Mouse (Mus musculus) gastrocnemius, postnatal 10 days (tissue): ENCODE data around the gene Scml4. TPM values are rescaled to one million over a fixed set of nuclear protein-coding genes. Genes with fewer than 3 reads are reported as not detected.

Experiments
- DNase-seq: peaks from one replicate; pipeline ENCODE4 v3.0.0; 2021; ENCODE audit warnings: mixed read lengths
- total RNA-seq, 2 experiments: library from RNA; stranded (reverse); gene quantifications; 2 replicates each; pipeline ENCODE4 v1.2.3; 2021

The Scml4 gene
- total RNA-seq, 2 experiments from 2014 or later = 3.3 to 3.8 TPM

DNA sequence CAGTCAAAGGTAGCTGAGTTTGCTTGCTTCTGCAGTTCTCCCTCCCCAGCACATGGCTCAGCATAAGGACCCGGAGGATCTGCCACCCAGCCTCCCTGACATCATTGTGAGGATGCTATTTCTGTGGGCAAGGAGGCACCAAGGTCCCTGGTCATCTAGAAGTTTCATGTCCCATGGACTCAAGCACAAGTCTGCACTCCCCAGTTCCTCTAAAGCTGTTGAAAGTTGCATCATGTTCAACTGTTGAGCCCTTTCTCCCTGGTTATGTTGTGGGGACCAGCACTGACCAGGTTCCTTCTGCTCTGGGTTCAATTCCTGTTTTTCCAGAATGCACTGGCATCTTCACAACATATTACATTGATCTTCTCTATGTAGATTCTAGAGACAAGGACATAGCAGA, 42.9 kb downstream of the Scml4 start:
- no peak for DNase-seq

DNA sequence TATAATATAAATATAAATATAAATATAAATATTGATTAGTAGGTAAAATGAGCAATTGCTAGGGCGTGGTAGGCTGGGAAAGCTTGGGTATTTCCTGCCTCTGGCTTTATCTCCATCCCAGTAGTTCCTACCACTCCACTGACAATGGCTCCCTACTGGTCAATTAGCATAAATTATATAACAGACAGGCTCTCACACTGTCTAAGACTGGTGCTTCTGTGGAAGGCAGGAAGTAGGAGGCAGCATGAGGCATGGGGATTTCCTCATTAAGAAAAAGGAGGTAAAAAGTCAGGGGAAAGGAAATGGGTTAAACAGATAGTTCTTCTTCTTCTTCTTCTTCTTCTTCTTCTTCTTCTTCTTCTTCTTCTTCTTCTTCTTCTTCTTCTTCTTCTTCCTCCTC, 48.4 kb downstream of the Scml4 start:
- no peak for DNase-seq

DNA sequence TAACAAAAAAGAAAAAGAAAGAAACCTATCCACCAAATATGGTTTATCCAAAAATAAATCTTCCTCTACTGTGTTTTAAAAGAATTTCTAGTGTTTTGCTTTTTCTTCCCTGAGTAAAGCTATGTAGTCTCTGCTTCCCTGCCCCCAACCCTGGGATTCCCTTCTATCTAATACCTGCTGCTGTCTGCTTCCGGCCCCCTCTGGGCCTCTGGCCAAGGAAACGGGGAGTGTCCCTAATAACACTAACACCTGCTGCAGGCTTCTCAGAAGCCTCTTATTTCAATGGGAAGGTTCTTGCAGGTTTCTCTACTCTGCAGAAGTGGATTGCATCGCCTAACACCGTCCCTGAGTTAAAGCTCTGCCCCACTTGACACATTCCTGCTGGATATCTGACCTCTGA, 50.4 kb downstream of the Scml4 start:
- DNase-seq = no peak

DNA sequence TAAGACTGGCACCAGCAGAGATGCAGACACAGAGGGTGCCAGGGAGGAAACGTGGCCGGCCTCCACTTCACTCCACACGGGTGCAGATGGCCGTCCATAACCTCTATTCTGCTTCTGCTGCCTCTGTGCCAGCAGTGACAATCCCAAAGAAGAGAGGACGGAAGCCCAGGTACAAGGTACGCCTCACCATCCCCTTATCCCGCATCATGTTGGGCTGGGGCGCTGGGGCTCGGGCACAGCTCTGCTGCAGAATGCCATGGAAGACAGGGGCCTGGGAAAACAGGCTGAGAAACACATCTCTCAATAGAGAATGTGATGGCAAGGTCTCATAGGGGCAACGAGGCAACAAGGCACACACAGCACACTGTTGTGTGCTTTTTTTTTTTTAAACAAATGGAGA, 51.9 kb downstream of the Scml4 start:
- no peak for DNase-seq

DNA sequence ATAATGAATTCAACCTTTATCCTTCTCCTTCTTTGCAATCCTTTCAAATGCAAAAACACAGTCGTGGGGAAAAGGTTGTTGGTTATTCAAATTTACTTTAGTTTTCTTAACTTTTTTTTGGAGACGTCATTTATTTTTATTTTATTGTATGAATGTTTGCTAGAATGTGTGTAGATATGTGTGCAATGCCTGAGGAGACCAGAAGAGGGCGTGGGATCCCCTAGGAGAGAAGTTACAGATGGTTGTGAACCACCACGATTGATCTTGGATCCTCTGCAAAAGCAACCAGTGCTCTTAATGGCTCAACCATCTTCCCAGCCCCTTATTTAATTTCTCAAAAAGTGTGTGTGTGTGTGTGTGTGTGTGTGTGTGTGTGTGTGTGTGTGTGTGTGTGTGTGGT, 53.0 kb downstream of the Scml4 start:
- peak; percentile 4 for DNase-seq

DNA sequence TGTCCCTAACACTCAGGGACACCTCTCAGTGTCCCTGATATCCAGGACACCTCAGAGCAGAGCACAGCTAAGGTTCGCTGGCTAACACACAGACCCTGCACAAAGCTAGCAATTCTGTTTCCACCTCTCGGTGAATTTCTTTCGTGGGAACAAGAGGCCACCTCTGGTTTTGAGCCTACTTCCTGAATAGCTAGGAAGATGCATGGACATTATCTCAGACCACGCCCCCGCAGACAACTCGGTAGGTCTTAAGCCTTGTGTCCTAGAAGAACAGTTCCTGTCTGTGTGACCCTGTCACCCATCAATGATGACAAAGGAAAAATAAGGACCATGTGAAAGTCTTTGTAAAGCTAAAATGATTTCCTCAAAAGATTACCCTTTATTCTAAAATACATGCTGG, 54.0 kb downstream of the Scml4 start:
- DNase-seq = peak; percentile 4

DNA sequence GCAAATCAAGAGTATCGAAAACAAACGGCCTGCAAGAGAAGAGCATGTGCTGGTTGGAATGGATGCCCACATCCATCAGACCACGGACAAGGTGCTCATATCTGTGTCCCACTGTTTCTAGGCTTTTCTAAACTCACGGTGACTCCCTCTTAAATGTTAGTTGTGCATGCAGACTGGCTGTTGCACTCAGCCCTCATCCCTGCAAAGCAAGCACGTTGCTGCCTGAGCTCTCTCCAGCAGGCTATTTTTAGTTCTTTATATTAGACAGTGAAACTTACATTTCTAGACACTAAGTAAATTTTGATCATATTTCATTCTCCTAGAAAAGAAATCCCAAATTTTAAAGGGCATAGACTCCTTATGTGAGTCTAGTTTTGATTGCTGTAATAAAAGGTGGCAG, 57.2 kb downstream of the Scml4 start:
- DNase-seq = no peak

DNA sequence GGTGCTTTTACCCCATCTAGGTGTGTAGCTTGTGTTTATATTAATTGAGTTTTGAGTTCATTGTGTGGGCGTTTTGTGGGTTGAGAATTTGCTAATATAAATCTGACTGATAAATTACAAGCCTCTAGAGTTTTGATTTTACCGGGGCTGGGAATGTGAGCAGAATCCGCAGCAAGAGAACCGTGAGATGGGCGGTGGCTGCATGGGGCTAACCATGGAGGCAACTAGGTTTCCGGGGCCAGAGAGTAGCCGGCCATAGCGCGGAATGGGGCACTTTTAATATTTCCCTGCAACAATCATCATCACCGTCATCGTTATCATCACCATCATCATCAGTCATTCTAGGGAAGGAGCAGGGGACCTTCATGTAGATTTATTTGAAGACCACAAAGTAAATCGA, 59.6 kb downstream of the Scml4 start:
- peak; percentile 1 for DNase-seq

DNA sequence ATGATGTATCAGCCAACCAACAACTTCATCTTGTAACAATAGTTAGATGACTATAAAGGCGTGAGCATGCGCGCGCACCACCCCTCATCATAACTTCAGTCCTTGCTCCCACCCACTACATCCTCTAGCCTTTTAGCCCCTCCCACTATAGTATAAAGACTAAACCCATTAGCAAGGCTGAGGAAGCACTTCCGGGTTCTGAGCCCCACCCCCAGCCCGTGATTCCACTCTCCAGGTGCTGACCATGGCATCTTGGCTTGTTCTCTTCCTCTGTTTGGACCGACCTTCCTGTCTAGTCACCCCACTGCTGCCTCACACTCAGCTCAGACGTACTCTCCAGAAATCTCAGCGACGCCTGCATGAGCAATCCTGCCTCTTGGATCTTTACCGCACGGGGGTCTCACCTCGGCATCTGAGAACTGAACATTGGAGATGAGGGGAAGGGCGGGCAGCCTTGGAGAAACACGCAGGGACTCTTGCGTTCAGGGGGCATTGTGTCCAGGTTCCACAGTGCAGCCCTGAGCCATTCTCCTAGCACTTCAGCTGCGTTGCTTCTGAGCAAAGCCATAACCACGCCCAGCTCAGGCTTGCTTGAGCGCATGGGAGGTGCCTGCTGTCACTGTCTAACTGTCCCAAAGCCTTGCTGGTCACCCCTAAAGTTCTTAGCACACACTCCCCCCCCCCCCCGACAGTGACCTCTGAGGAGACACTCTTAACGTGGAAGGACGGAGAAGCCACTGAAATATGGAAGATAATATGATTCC, 65.1 kb downstream of the Scml4 start:
- no peak for DNase-seq

DNA sequence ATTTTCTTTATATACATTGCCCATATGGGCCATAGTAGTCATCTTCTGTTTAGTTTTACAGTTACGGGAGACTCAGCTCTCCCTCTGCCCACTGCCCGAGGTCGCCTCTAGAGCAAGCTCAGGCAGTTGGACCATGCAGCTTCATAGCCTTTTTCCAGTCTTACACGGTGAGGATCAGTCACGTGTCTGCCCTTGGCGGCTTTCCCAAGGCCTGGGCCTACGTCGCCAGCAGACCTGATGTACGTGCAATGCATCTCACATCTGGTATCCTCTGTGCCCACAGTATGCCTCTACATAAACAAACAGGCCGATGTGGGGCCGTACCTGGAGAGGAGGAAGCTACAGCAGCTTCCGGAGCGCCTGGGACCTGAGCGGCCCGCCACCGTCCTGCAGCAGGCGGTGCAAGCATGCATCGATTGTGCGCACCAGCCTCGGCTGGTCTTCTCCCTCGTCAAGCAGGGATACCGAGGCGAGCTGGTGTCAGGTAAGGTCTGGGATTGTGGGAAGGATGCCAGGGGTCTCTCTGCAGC, 70.0 kb downstream of the Scml4 start:
- DNase-seq = no peak

DNA sequence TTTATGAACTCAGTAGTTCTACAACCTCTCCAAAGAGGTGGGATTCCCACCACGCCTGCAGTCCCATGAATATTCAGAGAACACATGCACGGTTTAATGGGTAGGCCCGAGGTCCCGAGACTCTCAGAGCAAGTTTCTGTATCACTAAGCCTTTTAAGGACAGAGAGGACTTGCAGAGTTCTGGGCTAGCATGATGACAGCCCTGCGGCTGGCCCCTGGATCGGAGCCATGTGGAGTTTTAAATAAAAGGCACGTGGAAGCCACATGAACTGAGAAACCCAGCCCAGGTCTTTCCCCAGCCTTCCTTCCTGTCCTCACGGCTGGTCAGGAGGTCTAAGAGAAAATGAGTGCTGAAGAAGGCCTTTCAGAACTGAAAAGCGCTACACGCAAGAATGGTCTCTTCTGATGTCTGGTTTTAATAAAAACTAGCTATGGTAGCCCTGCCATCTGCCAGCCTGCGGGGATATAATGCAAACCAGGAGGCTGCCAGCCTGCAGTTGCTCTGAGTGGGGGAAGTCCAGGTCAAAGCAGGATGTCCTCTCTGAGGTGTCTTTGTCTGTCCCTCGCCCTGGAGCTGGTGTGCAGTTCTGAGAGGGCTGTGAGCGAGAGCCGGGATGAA, 72.8 kb downstream of the Scml4 start:
- no peak for DNase-seq

DNA sequence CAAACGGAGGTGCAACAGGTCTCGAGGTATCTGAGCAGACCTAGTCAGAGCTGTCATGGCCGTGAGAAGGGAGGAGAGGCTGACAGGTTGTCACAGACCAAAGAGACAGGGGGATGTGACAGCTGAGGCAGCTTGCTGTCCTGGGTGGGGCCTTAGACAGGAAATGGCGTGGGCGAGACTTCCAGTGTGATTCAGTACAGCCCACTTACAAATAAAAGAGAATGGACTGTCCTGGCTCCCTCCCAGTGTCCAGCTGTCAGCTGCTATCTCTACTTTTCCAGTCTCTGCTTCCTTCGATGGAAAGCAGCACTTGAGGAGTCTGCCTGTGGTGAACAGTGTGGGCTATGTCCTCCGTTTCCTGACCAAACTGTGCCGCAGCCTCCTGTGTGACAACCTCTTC, 74.5 kb downstream of the Scml4 start:
- no peak for DNase-seq

DNA sequence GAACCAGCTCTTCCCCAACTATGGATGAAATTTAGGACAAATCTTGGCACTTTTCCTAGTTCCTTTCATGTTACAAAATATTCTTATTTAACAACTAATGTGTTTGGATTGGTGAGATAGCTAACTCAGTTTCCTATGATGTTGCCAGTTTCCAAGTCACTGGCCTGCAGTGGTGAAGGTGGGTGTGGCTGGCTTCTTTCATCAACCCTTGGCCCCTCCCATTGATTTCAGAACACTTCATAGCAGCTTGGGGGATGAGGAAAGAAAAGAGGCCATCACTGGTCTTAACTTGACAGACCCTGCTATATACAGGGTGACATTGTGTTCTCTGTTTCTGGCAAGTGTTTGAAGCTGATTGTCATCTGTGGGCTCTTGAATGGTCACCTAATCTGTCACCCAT, 76.0 kb downstream of the Scml4 start:
- DNase-seq = no peak

DNA sequence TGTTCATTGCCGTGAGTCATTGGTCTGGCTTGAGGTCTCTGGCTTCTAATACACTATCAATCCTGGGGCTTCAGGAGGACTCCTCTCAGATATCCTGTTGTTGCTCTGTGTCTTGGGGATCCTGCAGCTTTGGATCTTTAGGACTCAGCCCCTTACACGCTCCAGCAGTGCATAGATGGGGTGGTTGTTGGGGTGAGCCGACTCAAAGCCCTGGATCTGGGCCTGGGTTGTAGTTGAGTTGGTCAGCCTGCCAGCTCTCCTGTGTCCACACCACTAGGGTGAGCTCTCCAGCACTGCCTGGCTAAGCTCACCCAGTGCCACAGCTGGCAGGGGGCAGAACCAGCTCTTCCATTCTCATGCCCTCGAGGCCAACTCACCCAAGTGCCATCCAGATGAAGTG, 78.2 kb downstream of the Scml4 start:
- DNase-seq = no peak

DNA sequence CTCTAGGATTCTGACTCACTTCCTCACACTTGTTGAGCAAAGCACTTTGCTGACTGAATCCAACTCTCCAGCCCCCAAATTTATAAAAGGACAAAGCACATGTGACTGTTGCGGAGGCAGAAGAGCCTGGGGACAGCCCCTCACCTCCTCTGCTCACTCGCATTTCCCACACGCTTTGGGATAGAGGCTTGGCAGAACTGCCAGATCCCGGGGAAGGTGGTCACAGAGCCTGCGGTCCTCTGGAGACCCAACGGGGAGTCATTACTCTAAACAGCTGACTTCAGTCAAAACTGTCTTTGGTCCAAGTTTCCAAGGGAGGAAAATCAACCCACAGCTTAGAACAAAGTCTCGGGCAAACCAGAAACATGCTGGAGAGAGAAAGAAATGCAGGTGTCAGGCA, 79.5 kb downstream of the Scml4 start:
- DNase-seq = no peak

DNA sequence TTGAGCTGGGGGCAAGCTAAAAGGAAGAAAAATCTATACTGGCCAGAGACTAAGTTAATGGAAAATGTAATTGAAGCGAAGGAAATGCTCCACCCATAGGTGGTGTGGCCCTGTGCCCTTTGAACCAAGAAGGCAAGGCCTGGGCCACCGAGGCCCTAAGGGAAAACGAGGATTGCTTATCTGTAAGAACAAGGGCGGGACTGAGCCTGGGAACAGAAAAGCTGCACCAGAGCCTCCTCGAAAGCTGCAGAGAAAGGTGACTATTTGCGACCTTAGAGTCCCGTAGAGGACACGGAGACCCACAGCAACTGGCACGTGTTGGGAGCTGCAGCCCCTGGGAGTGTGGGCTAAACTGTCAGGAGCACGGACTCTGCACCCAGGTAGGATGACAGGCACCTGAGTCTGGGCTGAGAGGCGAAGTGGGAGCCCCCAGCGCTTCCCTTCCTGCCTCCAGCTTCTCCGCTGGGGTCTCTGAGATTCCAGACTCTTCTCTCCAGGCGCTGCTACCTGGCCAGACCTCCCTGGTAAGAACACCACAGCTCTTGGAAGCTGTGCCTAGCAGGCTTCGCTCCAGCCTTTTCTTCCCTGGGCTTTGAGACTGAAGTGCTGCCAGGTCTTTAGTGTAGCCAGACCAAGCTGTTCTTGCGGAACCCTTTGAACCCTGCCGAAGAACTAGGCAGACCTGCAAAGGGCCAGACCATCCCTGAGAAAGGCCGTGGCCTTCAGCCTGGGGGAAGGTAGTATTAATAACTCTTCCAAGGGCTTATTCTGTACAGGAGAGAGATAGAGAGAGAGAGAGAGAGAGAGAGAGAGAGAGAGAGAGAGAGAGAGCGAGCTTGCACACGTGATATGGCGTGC, 80.3 kb downstream of the Scml4 start:
- no peak for DNase-seq

DNA sequence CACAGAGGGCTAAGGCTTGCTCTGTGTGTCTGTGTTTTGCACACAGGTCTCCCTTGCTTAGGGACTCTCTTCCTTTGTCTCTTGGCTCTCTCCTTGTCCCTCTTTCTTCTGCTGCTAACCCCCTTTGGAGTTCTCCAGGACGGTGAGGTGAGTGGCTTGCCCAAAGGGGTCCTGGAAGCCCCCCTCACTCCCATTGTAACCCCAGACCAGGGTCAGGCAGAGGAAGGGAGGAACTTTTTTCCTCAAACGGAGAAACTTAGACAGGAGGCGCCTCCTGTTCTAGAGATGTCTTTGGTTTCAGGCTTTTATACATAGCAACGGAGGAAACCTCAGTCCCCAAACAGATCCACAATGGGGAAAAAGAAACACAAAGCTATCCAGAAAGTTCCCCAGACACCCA, 81.1 kb downstream of the Scml4 start:
- no peak for DNase-seq

DNA sequence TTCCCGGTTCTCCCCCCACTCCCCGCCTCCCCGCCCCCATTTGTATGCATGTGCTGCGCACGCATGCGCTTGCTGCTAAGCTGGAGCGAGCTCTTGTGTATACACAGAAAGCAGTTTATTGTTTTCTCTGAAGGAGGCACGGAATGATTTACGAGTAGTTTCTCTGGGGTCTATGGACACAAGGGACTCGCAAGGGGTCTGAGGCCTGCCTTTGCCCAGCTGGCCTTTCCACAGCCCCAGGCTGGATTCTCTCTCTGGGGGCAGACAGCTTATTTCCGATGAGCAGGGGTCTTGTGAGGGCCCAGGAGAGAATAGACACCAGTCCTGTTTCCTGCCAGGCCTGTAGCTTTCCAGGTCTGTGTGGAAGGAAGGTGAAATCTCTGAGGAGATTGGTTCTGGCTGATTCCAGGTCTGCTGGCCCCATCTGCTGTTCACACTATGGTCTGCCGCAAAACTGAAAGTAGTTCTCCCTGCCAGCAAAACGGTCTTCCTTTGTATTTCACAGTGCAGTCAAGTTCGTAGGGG, 81.6 kb downstream of the Scml4 start:
- DNase-seq = peak; percentile 51

DNA sequence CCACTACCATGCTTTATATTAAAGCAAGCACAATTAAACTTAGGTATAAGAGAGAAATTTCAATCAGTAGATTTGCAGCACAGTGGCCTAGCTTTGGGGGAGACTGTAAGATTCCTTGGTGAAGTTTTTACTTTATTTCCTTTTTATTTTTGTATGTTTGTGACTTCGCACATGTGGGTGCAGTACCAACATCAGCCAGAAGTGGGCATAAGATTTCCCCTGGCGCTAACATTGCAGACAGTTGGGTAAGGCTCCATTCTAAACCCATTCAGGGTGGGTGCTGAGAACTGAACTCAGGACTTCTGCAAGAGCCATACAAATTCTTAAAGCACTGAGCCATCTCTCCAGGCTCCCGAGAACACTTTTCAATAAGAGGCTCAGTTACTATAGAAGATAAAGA, 82.1 kb downstream of the Scml4 start:
- peak; percentile 40 for DNase-seq

DNA sequence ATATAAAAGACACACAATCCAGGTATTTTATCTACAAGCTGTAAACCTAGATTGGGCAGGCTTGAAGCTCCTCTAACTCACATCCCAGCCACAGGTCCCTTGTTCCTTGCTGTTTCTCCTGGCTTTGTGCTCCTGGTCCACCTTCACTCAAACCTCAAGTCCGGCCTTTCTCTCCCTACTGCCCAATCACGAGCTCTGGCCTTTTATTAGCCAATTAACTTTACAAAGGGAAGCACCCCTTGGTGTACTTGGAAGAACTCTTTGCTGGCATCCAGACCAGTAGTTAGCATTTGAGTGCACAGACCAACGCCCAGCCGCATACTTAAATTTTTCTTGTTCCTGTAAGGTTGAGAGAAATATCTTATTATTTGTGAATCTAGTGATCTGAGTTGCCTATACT, 85.1 kb downstream of the Scml4 start:
- no peak for DNase-seq

DNA sequence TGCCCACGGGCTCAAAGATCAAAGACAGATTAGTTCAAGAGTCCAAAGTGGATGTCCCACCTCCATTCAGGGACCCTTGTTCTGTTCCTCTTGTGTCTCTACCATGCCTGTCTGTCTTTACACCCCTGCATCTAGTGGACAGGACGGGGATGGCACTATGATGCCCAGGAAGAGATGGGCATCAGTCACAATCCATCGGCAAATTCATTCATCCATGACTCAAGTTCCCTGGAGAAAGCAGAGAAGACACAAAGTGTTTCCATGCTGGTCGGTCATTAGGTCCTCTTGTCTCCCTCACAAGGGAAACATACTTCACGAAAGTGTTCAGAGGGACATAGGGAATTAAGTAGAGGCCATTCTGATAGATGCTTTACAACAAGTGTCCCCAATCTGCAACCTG, 87.2 kb downstream of the Scml4 start:
- no peak for DNase-seq

DNA sequence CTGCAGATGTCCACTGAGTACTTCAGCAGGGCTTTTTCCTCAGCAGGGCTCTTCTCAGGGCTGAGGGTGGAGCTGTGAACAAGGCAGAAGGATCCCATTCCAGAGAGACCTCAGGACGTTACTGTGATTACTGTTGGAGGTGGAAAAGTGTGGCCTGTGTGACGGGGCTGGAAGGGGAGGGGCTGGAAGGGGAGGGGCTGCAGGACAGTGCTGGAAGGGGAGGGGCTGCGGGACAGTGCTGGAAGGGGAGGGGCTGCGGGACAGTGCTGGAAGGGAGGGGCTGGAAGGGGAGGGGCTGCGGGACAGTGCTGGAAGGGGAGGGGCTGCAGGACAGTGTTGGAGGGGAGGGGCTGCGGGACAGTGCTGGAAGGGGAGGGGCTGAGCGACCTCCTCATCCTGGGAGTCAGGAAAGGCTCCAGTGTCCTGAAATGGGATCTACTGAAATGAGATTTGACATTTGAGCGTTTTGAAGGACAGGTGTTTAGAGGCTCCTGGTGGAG, 90.1 kb downstream of the Scml4 start:
- no peak for DNase-seq
